Mouse (Mus musculus): Measurements from ENCODE around the gene Snrpg. TPM values are rescaled to one million over a fixed set of nuclear protein-coding genes. Genes with fewer than 3 reads are reported as not detected.

The Snrpg gene
- 723 and 735 TPM in 2 replicates for polyA plus RNA-seq (2014; fragmentation: Nextera tagmentation; extraction: Ambion mirVana)

DNA sequence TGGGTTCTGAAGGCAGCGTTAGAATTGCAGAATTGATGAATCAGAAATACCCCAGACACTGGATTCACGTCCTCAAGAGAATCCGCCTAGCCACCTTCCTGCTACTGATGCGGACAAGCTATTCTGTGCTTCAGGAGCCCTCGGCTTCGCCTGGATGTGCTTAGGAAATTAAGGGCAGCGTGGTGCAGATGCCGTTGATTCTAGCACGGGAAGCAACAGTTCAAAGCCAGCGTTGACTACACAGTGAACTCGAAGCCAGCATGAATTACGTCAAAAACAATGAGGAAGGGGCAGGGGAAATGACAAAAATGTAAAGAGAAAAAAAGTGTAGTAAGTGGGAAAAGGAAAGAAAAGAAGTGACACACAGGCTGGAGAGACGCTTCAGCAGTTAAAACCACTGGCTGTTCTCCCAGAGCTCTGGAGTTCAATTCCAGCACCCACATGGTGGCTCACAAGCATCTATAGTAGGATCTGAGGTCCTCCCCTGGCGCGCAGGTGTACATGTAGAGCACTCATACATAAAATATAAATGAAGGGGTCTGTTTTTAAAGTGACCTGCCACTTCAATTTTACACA is at the start of gene Snrpg:
Gene Snrpg (plus strand): TSS at position 541 of the 576 bp plus-strand sequence.
- no peaks in the 10 kb centered on the region for H3K9me3 ChIP-seq (ENCODE audit: low read depth, low read length)
- H3K9ac ChIP-seq = peak within 1 kb of the TSS; percentile 88
- peak within 1 kb of the TSS; percentile 85 for H3K4me3 ChIP-seq (ENCODE audit: low read depth, low read length)
- H3K36me3 ChIP-seq (ENCODE audit: insufficient read depth) = peaks cover 29% of the 10 kb centered on the region
- DNase-seq (no peak), ATAC-seq (ENCODE audit: insufficient read depth) (no peak; the same call in 1 of the 2 replicates)
- H3K27me3 ChIP-seq (ENCODE audit: insufficient read depth, low read length) = no peaks in the 10 kb centered on the region
- H3K4me2 ChIP-seq = peak within 1 kb of the TSS; percentile 94
- 15% methylated on average over 15 of the region's 15 CpGs for WGBS
- H3K27ac ChIP-seq (ENCODE audit: low read depth) = peak within 1 kb of the TSS; percentile 92
- peaks cover 5% of the 10 kb centered on the region; the same call in 1 of the 2 replicates for H3K4me1 ChIP-seq (ENCODE audit: insufficient read depth)
- no peak for TF ChIP-seq CTCF (IDR thresholded peaks at IDR 0.05; ENCODE audit: low read depth)

- H3K9ac ChIP-seq = no peak overlapping the region
- DNase-seq (no peak), ATAC-seq (ENCODE audit: insufficient read depth) (no peak)
- no peak overlapping the region for H3K4me3 ChIP-seq (ENCODE audit: low read depth, low read length)
- WGBS = 76% methylated on average over 5 of the region's 5 CpGs
- no peaks in the 10 kb centered on the region for H3K4me1 ChIP-seq (ENCODE audit: insufficient read depth)
- no peaks in the 10 kb centered on the region for H3K36me3 ChIP-seq (ENCODE audit: insufficient read depth)
- H3K27me3 ChIP-seq (ENCODE audit: insufficient read depth, low read length) = no peaks in the 10 kb centered on the region
- no peak overlapping the region for H3K27ac ChIP-seq (ENCODE audit: low read depth)
- no peaks in the 10 kb centered on the region for H3K9me3 ChIP-seq (ENCODE audit: low read depth, low read length)
- H3K4me2 ChIP-seq = no peak overlapping the region
- no peak for TF ChIP-seq CTCF (IDR thresholded peaks at IDR 0.05; ENCODE audit: low read depth)
Measured at GRCm38 (mm10) chr6:86322031-86322563, 49.0 kb upstream of the Snrpg start.

DNA sequence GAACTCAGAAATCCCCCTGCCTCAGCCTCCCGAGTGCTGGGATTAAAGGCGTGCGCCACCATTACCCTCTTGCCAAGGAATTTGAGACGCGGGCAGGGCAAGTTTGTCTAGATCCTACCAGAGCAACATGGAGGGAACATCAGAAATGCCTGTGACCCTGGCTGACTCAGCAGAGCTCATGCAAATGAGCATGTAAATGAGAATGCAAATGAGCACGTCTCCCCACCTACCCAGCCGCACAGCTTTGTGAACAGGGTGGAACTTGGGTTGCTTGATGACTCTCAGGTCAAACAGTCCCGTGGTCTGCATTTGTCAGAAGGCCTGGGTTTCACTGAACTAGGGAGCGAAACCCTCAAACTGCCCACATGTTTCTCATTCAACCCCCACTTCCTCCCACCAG is 48.1 kb upstream of the Snrpg start:
- no peak for DNase-seq
- no peak overlapping the region for H3K27ac ChIP-seq (ENCODE audit: low read depth)
- no peaks in the 10 kb centered on the region for H3K36me3 ChIP-seq (ENCODE audit: insufficient read depth)
- H3K27me3 ChIP-seq (ENCODE audit: insufficient read depth, low read length) = no peaks in the 10 kb centered on the region
- H3K9ac ChIP-seq = no peak overlapping the region
- no peaks in the 10 kb centered on the region for H3K9me3 ChIP-seq (ENCODE audit: low read depth, low read length)
- H3K4me3 ChIP-seq (ENCODE audit: low read depth, low read length) = no peak overlapping the region
- no peak for TF ChIP-seq CTCF (IDR thresholded peaks at IDR 0.05; ENCODE audit: low read depth)
- H3K4me1 ChIP-seq (ENCODE audit: insufficient read depth) = no peaks in the 10 kb centered on the region
- 90% methylated on average over 9 of the region's 9 CpGs for WGBS
- H3K4me2 ChIP-seq = no peak overlapping the region
- no peak for ATAC-seq (ENCODE audit: insufficient read depth)

- no peak for TF ChIP-seq CTCF (IDR thresholded peaks at IDR 0.05; ENCODE audit: low read depth)
- no peaks in the 10 kb centered on the region for H3K9me3 ChIP-seq (ENCODE audit: low read depth, low read length)
- 71% methylated on average over 3 of the region's 3 CpGs for WGBS
Measured at GRCm38 (mm10) chr6:86324400-86324799, 46.7 kb upstream of the Snrpg start.

DNA sequence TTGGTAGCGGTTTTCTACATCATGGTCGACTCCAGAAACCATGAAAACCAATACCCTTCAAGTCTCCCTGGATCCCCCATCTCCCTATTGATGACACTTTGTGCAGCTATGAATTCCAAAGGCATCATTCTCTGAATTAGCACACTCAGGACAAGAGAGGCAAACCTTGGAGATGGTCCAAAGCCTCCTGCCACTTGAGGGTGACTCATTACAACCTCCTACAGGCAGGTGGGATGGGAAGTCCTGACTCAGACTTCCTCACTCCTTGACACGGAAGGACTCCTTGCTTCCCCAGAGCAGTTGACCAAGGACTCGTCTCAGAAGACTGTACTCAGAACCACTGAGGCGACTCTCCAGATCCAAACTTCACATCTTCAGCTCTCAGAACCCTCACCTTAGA is 45.5 kb upstream of the Snrpg start:
- H3K9ac ChIP-seq = no peak overlapping the region
- TF ChIP-seq CTCF (IDR thresholded peaks at IDR 0.05; ENCODE audit: low read depth) = no peak
- H3K9me3 ChIP-seq (ENCODE audit: low read depth, low read length) = no peaks in the 10 kb centered on the region
- no peaks in the 10 kb centered on the region for H3K27me3 ChIP-seq (ENCODE audit: insufficient read depth, low read length)
- H3K4me2 ChIP-seq = no peak overlapping the region
- WGBS = 76% methylated on average over 5 of the region's 5 CpGs
- no peak for ATAC-seq (ENCODE audit: insufficient read depth)
- no peak overlapping the region for H3K4me3 ChIP-seq (ENCODE audit: low read depth, low read length)
- DNase-seq = no peak
- H3K36me3 ChIP-seq (ENCODE audit: insufficient read depth) = no peaks in the 10 kb centered on the region
- H3K27ac ChIP-seq (ENCODE audit: low read depth) = no peak overlapping the region
- H3K4me1 ChIP-seq (ENCODE audit: insufficient read depth) = no peaks in the 10 kb centered on the region

More at GRCm38 (mm10) chr6:86324400-86324799, 46.7 kb upstream of the Snrpg start:
- H3K27me3 ChIP-seq (ENCODE audit: insufficient read depth, low read length) = no peaks in the 10 kb centered on the region
- H3K4me2 ChIP-seq = no peak overlapping the region
- no peaks in the 10 kb centered on the region for H3K4me1 ChIP-seq (ENCODE audit: insufficient read depth)
- H3K9ac ChIP-seq = no peak overlapping the region
- ATAC-seq (ENCODE audit: insufficient read depth) = no peak
- no peak overlapping the region for H3K4me3 ChIP-seq (ENCODE audit: low read depth, low read length)
- no peaks in the 10 kb centered on the region for H3K36me3 ChIP-seq (ENCODE audit: insufficient read depth)
- no peak for DNase-seq
- no peak overlapping the region for H3K27ac ChIP-seq (ENCODE audit: low read depth)

- no peak for ATAC-seq (ENCODE audit: insufficient read depth)
- DNase-seq = no peak
- H3K4me2 ChIP-seq = no peak overlapping the region
- no peaks in the 10 kb centered on the region for H3K4me1 ChIP-seq (ENCODE audit: insufficient read depth)
- no peak overlapping the region for H3K9ac ChIP-seq
- TF ChIP-seq CTCF (IDR thresholded peaks at IDR 0.05; ENCODE audit: low read depth) = no peak
- H3K36me3 ChIP-seq (ENCODE audit: insufficient read depth) = no peaks in the 10 kb centered on the region
- H3K9me3 ChIP-seq (ENCODE audit: low read depth, low read length) = no peaks in the 10 kb centered on the region
- H3K4me3 ChIP-seq (ENCODE audit: low read depth, low read length) = no peak overlapping the region
- no peaks in the 10 kb centered on the region for H3K27me3 ChIP-seq (ENCODE audit: insufficient read depth, low read length)
- WGBS = 84% methylated on average over 18 of the region's 18 CpGs
- H3K27ac ChIP-seq (ENCODE audit: low read depth) = no peak overlapping the region
Measured at GRCm38 (mm10) chr6:86326866-86327265, 44.2 kb upstream of the Snrpg start.

DNA sequence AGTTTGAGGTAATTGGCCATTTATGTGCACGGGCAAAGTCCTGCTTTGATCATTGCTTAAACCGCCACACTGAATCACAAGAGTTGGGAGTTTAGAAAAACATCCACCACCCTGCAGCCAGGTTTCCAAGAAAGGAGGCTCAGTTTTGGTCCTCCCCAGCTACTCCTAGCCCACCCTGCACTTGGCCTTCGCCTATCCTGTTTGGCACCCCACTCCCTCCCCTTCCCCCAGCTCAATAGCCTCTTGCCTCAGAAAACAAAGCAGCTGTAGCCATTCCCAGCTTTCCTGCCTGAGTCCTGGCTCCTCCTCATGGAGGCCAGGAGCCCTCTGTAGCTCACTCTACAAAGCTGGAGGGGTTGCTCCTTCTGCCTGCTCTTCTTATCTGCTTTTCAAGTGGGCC is 42.7 kb upstream of the Snrpg start:
- DNase-seq (no peak), ATAC-seq (ENCODE audit: insufficient read depth) (no peak)
- Histone ChIP-seq H3K4me2 (no peak overlapping the region), H3K9ac (no peak overlapping the region), H3K27me3 (ENCODE audit: insufficient read depth, low read length) (no peaks in the 10 kb centered on the region), H3K4me3 (ENCODE audit: low read depth, low read length) (no peak overlapping the region), H3K27ac (ENCODE audit: low read depth) (no peak overlapping the region), H3K9me3 (ENCODE audit: low read depth, low read length) (no peaks in the 10 kb centered on the region), H3K36me3 (ENCODE audit: insufficient read depth) (no peaks in the 10 kb centered on the region), H3K4me1 (ENCODE audit: insufficient read depth) (no peaks in the 10 kb centered on the region)
- no peak for TF ChIP-seq CTCF (IDR thresholded peaks at IDR 0.05; ENCODE audit: low read depth)
- WGBS = 67% methylated on average over 3 of the region's 3 CpGs
